Mouse (Mus musculus): ENCODE measurements around the gene Acaa1b.

Acaa1b gene

GRCm38 (mm10) chr9:119144696-119145095 lies 12.2 kb downstream of the Acaa1b start:
- DNase-seq (ENCODE audit: low spot score in 2 of 2), result peak; percentile 43 to 81

GRCm38 (mm10) chr9:119143372-119143771 lies 13.5 kb downstream of the Acaa1b start:
- no peak for DNase-seq (ENCODE audit: low spot score in 2 of 2)

GRCm38 (mm10) chr9:119142066-119142465 lies 14.8 kb downstream of the Acaa1b start:
- no peak for DNase-seq (ENCODE audit: low spot score in 2 of 2)

GRCm38 (mm10) chr9:119138836-119139235 lies 18.1 kb downstream of the Acaa1b start:
- no peak for DNase-seq (ENCODE audit: low spot score in 2 of 2)

- no peak for DNase-seq (ENCODE audit: low spot score in 2 of 2)
Measured at GRCm38 (mm10) chr9:119130692-119131091, 26.2 kb downstream of the Acaa1b start.

GRCm38 (mm10) chr9:119128436-119129181 lies 28.3 kb downstream of the Acaa1b start:
- no peak for DNase-seq (ENCODE audit: low spot score in 2 of 2)

- DNase-seq (ENCODE audit: low spot score in 2 of 2), result no peak
Measured at GRCm38 (mm10) chr9:119122596-119123369, 34.1 kb downstream of the Acaa1b start.

- DNase-seq (ENCODE audit: low spot score in 2 of 2), result no peak
Measured at GRCm38 (mm10) chr9:119120168-119120560, 36.7 kb downstream of the Acaa1b start.

- no peak for DNase-seq (ENCODE audit: low spot score in 2 of 2)
Measured at GRCm38 (mm10) chr9:119119409-119120167, 37.3 kb downstream of the Acaa1b start.

- DNase-seq (ENCODE audit: low spot score in 2 of 2), result no peak
Measured at GRCm38 (mm10) chr9:119114911-119115310, 42.0 kb downstream of the Acaa1b start.

- DNase-seq (ENCODE audit: low spot score in 2 of 2), result no peak
Measured at GRCm38 (mm10) chr9:119110640-119111039, 46.3 kb downstream of the Acaa1b start.

- DNase-seq (ENCODE audit: low spot score in 2 of 2), result no peak
Measured at GRCm38 (mm10) chr9:119109685-119110353, 47.1 kb downstream of the Acaa1b start.

GRCm38 (mm10) chr9:119107566-119107965 lies 49.3 kb downstream of the Acaa1b start:
- no peak for DNase-seq (ENCODE audit: low spot score in 2 of 2)

- DNase-seq (ENCODE audit: low spot score in 2 of 2), result no peak
Measured at GRCm38 (mm10) chr9:119102783-119103113, 54.1 kb downstream of the Acaa1b start.

GRCm38 (mm10) chr9:119101992-119102782 lies 54.7 kb downstream of the Acaa1b start, which contains the start of gene Dlec1:
Dlec1 (plus strand) TSS chr9:119102478.
- peak in 1 of 2 experiments; percentile 46 for DNase-seq (ENCODE audit: low spot score in 2 of 2)

- no peak for DNase-seq (ENCODE audit: low spot score in 2 of 2)
Measured at GRCm38 (mm10) chr9:119100177-119100898, 56.6 kb downstream of the Acaa1b start.

All from cerebellum, postnatal 4 days (tissue).